Mouse (Mus musculus): ENCODE data around the gene Tshz3. TPM values are rescaled to one million over a fixed set of nuclear protein-coding genes. Genes with fewer than 3 reads are reported as not detected.

Tshz3 gene
- polyA plus RNA-seq, 1 experiment from 2014 or later: 17.9 TPM

- Histone ChIP-seq H3K4me2 (replicated peaks; ENCODE audit: low read depth, low read length) (no peak overlapping the region), H3K4me3 (ENCODE audit: low read length) (no peak overlapping the region), H3K27me3 (ENCODE audit: control insufficient read depth, insufficient read depth, low read length) (peaks cover 42% of the 10 kb centered on the region), H3K9me3 (ENCODE audit: control insufficient read depth, low read length) (no peaks in the 10 kb centered on the region), H3K27ac (ENCODE audit: low read depth, low read length) (no peak overlapping the region), H3K9ac (ENCODE audit: low read depth, low read length) (no peak overlapping the region), H3K36me3 (ENCODE audit: control insufficient read depth, insufficient read depth, low read length) (no peaks in the 10 kb centered on the region), H3K4me1 (ENCODE audit: control insufficient read depth, insufficient read depth, low read length) (no peaks in the 10 kb centered on the region; the same call in 1 of the 2 replicates)
- ATAC-seq (ENCODE audit: low FRiP score, low TSS enrichment): no peak
- WGBS: 8% methylated on average over 10 of the region's 10 CpGs
Measured at GRCm38 (mm10) chr7:36678510-36678909, 19.4 kb upstream of the Tshz3 start.

GRCm38 (mm10) chr7:36679031-36679618 is 18.8 kb upstream of the Tshz3 start:
- WGBS: 6% methylated on average over 9 of the region's 9 CpGs
- Histone ChIP-seq H3K4me3 (ENCODE audit: low read length) (no peak overlapping the region), H3K4me2 (replicated peaks; ENCODE audit: low read depth, low read length) (no peak overlapping the region), H3K36me3 (ENCODE audit: control insufficient read depth, insufficient read depth, low read length) (no peaks in the 10 kb centered on the region), H3K9me3 (ENCODE audit: control insufficient read depth, low read length) (no peaks in the 10 kb centered on the region), H3K27me3 (ENCODE audit: control insufficient read depth, insufficient read depth, low read length) (peaks cover 42% of the 10 kb centered on the region), H3K4me1 (ENCODE audit: control insufficient read depth, insufficient read depth, low read length) (no peaks in the 10 kb centered on the region; the same call in 1 of the 2 replicates), H3K9ac (ENCODE audit: low read depth, low read length) (no peak overlapping the region), H3K27ac (ENCODE audit: low read depth, low read length) (no peak overlapping the region)
- no peak for ATAC-seq (ENCODE audit: low FRiP score, low TSS enrichment)

GRCm38 (mm10) chr7:36679866-36680458 is 18.0 kb upstream of the Tshz3 start:
- Histone ChIP-seq H3K9me3 (ENCODE audit: control insufficient read depth, low read length) (no peaks in the 10 kb centered on the region), H3K27me3 (ENCODE audit: control insufficient read depth, insufficient read depth, low read length) (peaks cover 42% of the 10 kb centered on the region), H3K9ac (ENCODE audit: low read depth, low read length) (0 out of 2 replicates have a peak overlapping the region, but pooled peaks have one; percentile 34), H3K4me3 (ENCODE audit: low read length) (peak overlapping the region; percentile 12; the same call in 1 of the 2 replicates), H3K36me3 (ENCODE audit: control insufficient read depth, insufficient read depth, low read length) (no peaks in the 10 kb centered on the region), H3K4me2 (replicated peaks; ENCODE audit: low read depth, low read length) (peak overlapping the region; percentile 35), H3K4me1 (ENCODE audit: control insufficient read depth, insufficient read depth, low read length) (no peaks in the 10 kb centered on the region; the same call in 1 of the 2 replicates), H3K27ac (ENCODE audit: low read depth, low read length) (no peak overlapping the region)
- WGBS: 3% methylated on average over 18 of the region's 18 CpGs
- no peak for ATAC-seq (ENCODE audit: low FRiP score, low TSS enrichment)

- Histone ChIP-seq H3K4me2 (replicated peaks; ENCODE audit: low read depth, low read length) (no peak overlapping the region), H3K9me3 (ENCODE audit: control insufficient read depth, low read length) (no peaks in the 10 kb centered on the region), H3K9ac (ENCODE audit: low read depth, low read length) (no peak overlapping the region), H3K4me1 (ENCODE audit: control insufficient read depth, insufficient read depth, low read length) (no peaks in the 10 kb centered on the region), H3K36me3 (ENCODE audit: control insufficient read depth, insufficient read depth, low read length) (no peaks in the 10 kb centered on the region), H3K27ac (ENCODE audit: low read depth, low read length) (no peak overlapping the region), H3K4me3 (ENCODE audit: low read length) (no peak overlapping the region), H3K27me3 (ENCODE audit: control insufficient read depth, insufficient read depth, low read length) (peaks cover 42% of the 10 kb centered on the region)
- ATAC-seq (ENCODE audit: low FRiP score, low TSS enrichment): no peak
- WGBS: 86% methylated on average over 1 of the region's 1 CpGs
Measured at GRCm38 (mm10) chr7:36687508-36687907, 10.4 kb upstream of the Tshz3 start.

- Histone ChIP-seq H3K27ac (ENCODE audit: low read depth, low read length) (no peak overlapping the region), H3K9me3 (ENCODE audit: control insufficient read depth, low read length) (no peaks in the 10 kb centered on the region), H3K9ac (ENCODE audit: low read depth, low read length) (no peak overlapping the region), H3K4me3 (ENCODE audit: low read length) (no peak overlapping the region), H3K4me2 (replicated peaks; ENCODE audit: low read depth, low read length) (no peak overlapping the region), H3K27me3 (ENCODE audit: control insufficient read depth, insufficient read depth, low read length) (peaks cover 58% of the 10 kb centered on the region), H3K36me3 (ENCODE audit: control insufficient read depth, insufficient read depth, low read length) (no peaks in the 10 kb centered on the region), H3K4me1 (ENCODE audit: control insufficient read depth, insufficient read depth, low read length) (no peaks in the 10 kb centered on the region)
- WGBS: 66% methylated on average over 7 of the region's 7 CpGs
- ATAC-seq (ENCODE audit: low FRiP score, low TSS enrichment): no peak
Measured at GRCm38 (mm10) chr7:36689049-36689793, 8.7 kb upstream of the Tshz3 start.

GRCm38 (mm10) chr7:36690551-36690950 is 7.4 kb upstream of the Tshz3 start:
- Histone ChIP-seq H3K4me3 (ENCODE audit: low read length) (no peak overlapping the region), H3K9me3 (ENCODE audit: control insufficient read depth, low read length) (no peaks in the 10 kb centered on the region), H3K4me2 (replicated peaks; ENCODE audit: low read depth, low read length) (no peak overlapping the region), H3K36me3 (ENCODE audit: control insufficient read depth, insufficient read depth, low read length) (no peaks in the 10 kb centered on the region), H3K27me3 (ENCODE audit: control insufficient read depth, insufficient read depth, low read length) (peaks cover 69% of the 10 kb centered on the region), H3K4me1 (ENCODE audit: control insufficient read depth, insufficient read depth, low read length) (no peaks in the 10 kb centered on the region; the same call in 1 of the 2 replicates), H3K9ac (ENCODE audit: low read depth, low read length) (no peak overlapping the region), H3K27ac (ENCODE audit: low read depth, low read length) (no peak overlapping the region)
- WGBS: under 1% methylated on average over 19 of the region's 19 CpGs
- ATAC-seq (ENCODE audit: low FRiP score, low TSS enrichment): no peak

GRCm38 (mm10) chr7:36691617-36692016 is 6.3 kb upstream of the Tshz3 start:
- Histone ChIP-seq H3K4me1 (ENCODE audit: control insufficient read depth, insufficient read depth, low read length) (no peaks in the 10 kb centered on the region; the same call in 1 of the 2 replicates), H3K4me2 (replicated peaks; ENCODE audit: low read depth, low read length) (peak overlapping the region; percentile 9; the same call in 1 of the 2 replicates), H3K27ac (ENCODE audit: low read depth, low read length) (no peak overlapping the region), H3K27me3 (ENCODE audit: control insufficient read depth, insufficient read depth, low read length) (peaks cover 75% of the 10 kb centered on the region), H3K9ac (ENCODE audit: low read depth, low read length) (no peak overlapping the region), H3K4me3 (ENCODE audit: low read length) (no peak overlapping the region), H3K36me3 (ENCODE audit: control insufficient read depth, insufficient read depth, low read length) (no peaks in the 10 kb centered on the region), H3K9me3 (ENCODE audit: control insufficient read depth, low read length) (no peaks in the 10 kb centered on the region)
- ATAC-seq (ENCODE audit: low FRiP score, low TSS enrichment): no peak
- WGBS: 1% methylated on average over 14 of the region's 14 CpGs

- H3K9me3 ChIP-seq (ENCODE audit: control insufficient read depth, low read length): no peaks in the 10 kb centered on the region
- 0 out of 2 replicates have a peak overlapping the region, but pooled peaks have one; percentile 13 for H3K4me2 ChIP-seq (replicated peaks; ENCODE audit: low read depth, low read length)
- no peak overlapping the region for H3K9ac ChIP-seq (ENCODE audit: low read depth, low read length)
- H3K4me1 ChIP-seq (ENCODE audit: control insufficient read depth, insufficient read depth, low read length): no peaks in the 10 kb centered on the region; the same call in 1 of the 2 replicates
- no peak overlapping the region for H3K27ac ChIP-seq (ENCODE audit: low read depth, low read length)
- 3% methylated on average over 5 of the region's 5 CpGs for WGBS
- peaks cover 78% of the 10 kb centered on the region for H3K27me3 ChIP-seq (ENCODE audit: control insufficient read depth, insufficient read depth, low read length)
- H3K4me3 ChIP-seq (ENCODE audit: low read length): no peak overlapping the region
- H3K36me3 ChIP-seq (ENCODE audit: control insufficient read depth, insufficient read depth, low read length): no peaks in the 10 kb centered on the region
- ATAC-seq (ENCODE audit: low FRiP score, low TSS enrichment): no peak
Measured at GRCm38 (mm10) chr7:36692381-36692780, 5.5 kb upstream of the Tshz3 start.

- no peak overlapping the region for H3K4me3 ChIP-seq (ENCODE audit: low read length)
- no peak overlapping the region for H3K4me2 ChIP-seq (replicated peaks; ENCODE audit: low read depth, low read length)
- no peak for ATAC-seq (ENCODE audit: low FRiP score, low TSS enrichment)
- H3K4me1 ChIP-seq (ENCODE audit: control insufficient read depth, insufficient read depth, low read length): no peaks in the 10 kb centered on the region; the same call in 1 of the 2 replicates
- WGBS: 27% methylated on average over 3 of the region's 3 CpGs
- H3K9me3 ChIP-seq (ENCODE audit: control insufficient read depth, low read length): no peaks in the 10 kb centered on the region
- no peak overlapping the region for H3K27ac ChIP-seq (ENCODE audit: low read depth, low read length)
- H3K27me3 ChIP-seq (ENCODE audit: control insufficient read depth, insufficient read depth, low read length): peaks cover 78% of the 10 kb centered on the region
- H3K36me3 ChIP-seq (ENCODE audit: control insufficient read depth, insufficient read depth, low read length): no peaks in the 10 kb centered on the region
- H3K9ac ChIP-seq (ENCODE audit: low read depth, low read length): no peak overlapping the region
Measured at GRCm38 (mm10) chr7:36693081-36693480, 4.8 kb upstream of the Tshz3 start.
